Mouse (Mus musculus): ENCODE measurements around the gene Efna2. TPM values are rescaled to one million over a fixed set of nuclear protein-coding genes. Genes with fewer than 3 reads are reported as not detected.

Efna2 gene
- polyA plus RNA-seq, 1 experiment from 2014 or later = 51.3 TPM

GRCm38 (mm10) chr10:80135641-80136040, 43.6 kb upstream of the Efna2 start:
- Histone ChIP-seq H3K9ac (ENCODE audit: low read length) (no peak overlapping the region), H3K36me3 (ENCODE audit: control insufficient read depth, insufficient read depth, low read length) (peaks cover 6% of the 10 kb centered on the region; the same call in 1 of the 2 replicates), H3K4me3 (ENCODE audit: low read depth, low read length) (no peak overlapping the region), H3K27me3 (ENCODE audit: control insufficient read depth, insufficient read depth, low read length) (peaks cover 28% of the 10 kb centered on the region), H3K9me3 (ENCODE audit: control insufficient read depth, low read length) (no peaks in the 10 kb centered on the region), H3K4me2 (ENCODE audit: low read depth, severe bottlenecking) (no peak overlapping the region), H3K4me1 (ENCODE audit: control insufficient read depth, insufficient read depth, low read length) (peaks cover 34% of the 10 kb centered on the region), H3K27ac (replicated peaks; ENCODE audit: low read depth, low read length) (no peak overlapping the region)
- WGBS = 90% methylated on average over 1 of the region's 1 CpGs
- DNase-seq (ENCODE audit: low spot score) (no peak), ATAC-seq (ENCODE audit: insufficient number of reproducible peaks, low FRiP score, low TSS enrichment, low read depth) (no peak)

- no peaks in the 10 kb centered on the region; the same call in 1 of the 2 replicates for H3K36me3 ChIP-seq (ENCODE audit: control insufficient read depth, insufficient read depth, low read length)
- ATAC-seq (ENCODE audit: insufficient number of reproducible peaks, low FRiP score, low TSS enrichment, low read depth) = no peak
- no peak overlapping the region for H3K9ac ChIP-seq (ENCODE audit: low read length)
- no peaks in the 10 kb centered on the region for H3K9me3 ChIP-seq (ENCODE audit: control insufficient read depth, low read length)
- no peak overlapping the region for H3K27ac ChIP-seq (replicated peaks; ENCODE audit: low read depth, low read length)
- no peak for DNase-seq (ENCODE audit: low spot score)
- peaks cover 29% of the 10 kb centered on the region for H3K4me1 ChIP-seq (ENCODE audit: control insufficient read depth, insufficient read depth, low read length)
- peak overlapping the region; percentile 97; the same call in 1 of the 2 replicates for H3K4me2 ChIP-seq (ENCODE audit: low read depth, severe bottlenecking)
- 15% methylated on average over 49 of the region's 49 CpGs for WGBS
- peak overlapping the region; percentile 20 for H3K4me3 ChIP-seq (ENCODE audit: low read depth, low read length)
- peaks cover 28% of the 10 kb centered on the region for H3K27me3 ChIP-seq (ENCODE audit: control insufficient read depth, insufficient read depth, low read length)
Measured at GRCm38 (mm10) chr10:80136179-80136951, 42.9 kb upstream of the Efna2 start.

- peak overlapping the region; percentile 97 for H3K4me2 ChIP-seq (ENCODE audit: low read depth, severe bottlenecking)
- 0 out of 2 replicates have a peak overlapping the region, but pooled peaks have one; percentile 43 for H3K9ac ChIP-seq (ENCODE audit: low read length)
- H3K36me3 ChIP-seq (ENCODE audit: control insufficient read depth, insufficient read depth, low read length) = no peaks in the 10 kb centered on the region
- DNase-seq (ENCODE audit: low spot score) = no peak
- H3K4me3 ChIP-seq (ENCODE audit: low read depth, low read length) = peak overlapping the region; percentile 20; the same call in 1 of the 2 replicates
- no peaks in the 10 kb centered on the region for H3K9me3 ChIP-seq (ENCODE audit: control insufficient read depth, low read length)
- H3K27ac ChIP-seq (replicated peaks; ENCODE audit: low read depth, low read length) = no peak overlapping the region
- 2% methylated on average over 24 of the region's 29 CpGs for WGBS
- H3K4me1 ChIP-seq (ENCODE audit: control insufficient read depth, insufficient read depth, low read length) = peaks cover 22% of the 10 kb centered on the region
- peaks cover 28% of the 10 kb centered on the region for H3K27me3 ChIP-seq (ENCODE audit: control insufficient read depth, insufficient read depth, low read length)
- no peak for ATAC-seq (ENCODE audit: insufficient number of reproducible peaks, low FRiP score, low TSS enrichment, low read depth)
Measured at GRCm38 (mm10) chr10:80136952-80137625, 42.2 kb upstream of the Efna2 start.

- peaks cover 23% of the 10 kb centered on the region for H3K4me1 ChIP-seq (ENCODE audit: control insufficient read depth, insufficient read depth, low read length)
- DNase-seq (ENCODE audit: low spot score) (no peak), ATAC-seq (ENCODE audit: insufficient number of reproducible peaks, low FRiP score, low TSS enrichment, low read depth) (no peak)
- no peak overlapping the region; the same call in 1 of the 2 replicates for H3K9ac ChIP-seq (ENCODE audit: low read length)
- WGBS = 3% methylated on average over 28 of the region's 33 CpGs
- peak overlapping the region; percentile 97 for H3K4me2 ChIP-seq (ENCODE audit: low read depth, severe bottlenecking)
- no peaks in the 10 kb centered on the region for H3K9me3 ChIP-seq (ENCODE audit: control insufficient read depth, low read length)
- no peak overlapping the region for H3K27ac ChIP-seq (replicated peaks; ENCODE audit: low read depth, low read length)
- peaks cover 28% of the 10 kb centered on the region for H3K27me3 ChIP-seq (ENCODE audit: control insufficient read depth, insufficient read depth, low read length)
- H3K4me3 ChIP-seq (ENCODE audit: low read depth, low read length) = peak overlapping the region; percentile 67
- no peaks in the 10 kb centered on the region for H3K36me3 ChIP-seq (ENCODE audit: control insufficient read depth, insufficient read depth, low read length)
Measured at GRCm38 (mm10) chr10:80137626-80138552, 41.4 kb upstream of the Efna2 start.

GRCm38 (mm10) chr10:80138553-80139438, 40.5 kb upstream of the Efna2 start, which contains the start of gene Atp5d:
Gene Atp5d (plus strand): TSS chr10:80138632.
- Histone ChIP-seq H3K27ac (replicated peaks; ENCODE audit: low read depth, low read length) (no peak within 1 kb of the TSS), H3K9ac (ENCODE audit: low read length) (peak within 1 kb of the TSS; percentile 80), H3K4me3 (ENCODE audit: low read depth, low read length) (peak within 1 kb of the TSS; percentile 67), H3K27me3 (ENCODE audit: control insufficient read depth, insufficient read depth, low read length) (peaks cover 28% of the 10 kb centered on the region), H3K36me3 (ENCODE audit: control insufficient read depth, insufficient read depth, low read length) (no peaks in the 10 kb centered on the region), H3K4me2 (ENCODE audit: low read depth, severe bottlenecking) (peak within 1 kb of the TSS; percentile 97), H3K4me1 (ENCODE audit: control insufficient read depth, insufficient read depth, low read length) (peaks cover 24% of the 10 kb centered on the region), H3K9me3 (ENCODE audit: control insufficient read depth, low read length) (no peaks in the 10 kb centered on the region)
- peak; percentile 71 for DNase-seq (ENCODE audit: low spot score)
- under 1% methylated on average over 70 of the region's 94 CpGs for WGBS
- no peak for ATAC-seq (ENCODE audit: insufficient number of reproducible peaks, low FRiP score, low TSS enrichment, low read depth)

- peak overlapping the region; percentile 67 for H3K4me3 ChIP-seq (ENCODE audit: low read depth, low read length)
- no peak overlapping the region for H3K27ac ChIP-seq (replicated peaks; ENCODE audit: low read depth, low read length)
- DNase-seq (ENCODE audit: low spot score) = no peak
- no peaks in the 10 kb centered on the region for H3K9me3 ChIP-seq (ENCODE audit: control insufficient read depth, low read length)
- ATAC-seq (ENCODE audit: insufficient number of reproducible peaks, low FRiP score, low TSS enrichment, low read depth) = no peak
- peak overlapping the region; percentile 97 for H3K4me2 ChIP-seq (ENCODE audit: low read depth, severe bottlenecking)
- peaks cover 28% of the 10 kb centered on the region for H3K27me3 ChIP-seq (ENCODE audit: control insufficient read depth, insufficient read depth, low read length)
- H3K4me1 ChIP-seq (ENCODE audit: control insufficient read depth, insufficient read depth, low read length) = peaks cover 24% of the 10 kb centered on the region
- peak overlapping the region; percentile 80 for H3K9ac ChIP-seq (ENCODE audit: low read length)
- H3K36me3 ChIP-seq (ENCODE audit: control insufficient read depth, insufficient read depth, low read length) = peaks cover 3% of the 10 kb centered on the region; the same call in 1 of the 2 replicates
- 0% methylated on average over 8 of the region's 10 CpGs for WGBS
Measured at GRCm38 (mm10) chr10:80139439-80139775, 39.9 kb upstream of the Efna2 start.

- Histone ChIP-seq H3K27ac (replicated peaks; ENCODE audit: low read depth, low read length) (no peak overlapping the region), H3K4me1 (ENCODE audit: control insufficient read depth, insufficient read depth, low read length) (peaks cover 24% of the 10 kb centered on the region), H3K27me3 (ENCODE audit: control insufficient read depth, insufficient read depth, low read length) (peaks cover 28% of the 10 kb centered on the region), H3K4me3 (ENCODE audit: low read depth, low read length) (no peak overlapping the region), H3K36me3 (ENCODE audit: control insufficient read depth, insufficient read depth, low read length) (peaks cover 7% of the 10 kb centered on the region; the same call in 1 of the 2 replicates), H3K9ac (ENCODE audit: low read length) (no peak overlapping the region), H3K9me3 (ENCODE audit: control insufficient read depth, low read length) (no peaks in the 10 kb centered on the region), H3K4me2 (ENCODE audit: low read depth, severe bottlenecking) (no peak overlapping the region)
- WGBS = 78% methylated on average over 11 of the region's 11 CpGs
- ATAC-seq (ENCODE audit: insufficient number of reproducible peaks, low FRiP score, low TSS enrichment, low read depth) (no peak), DNase-seq (ENCODE audit: low spot score) (no peak)
Measured at GRCm38 (mm10) chr10:80139975-80140665, 39.2 kb upstream of the Efna2 start.

All from limb, embryonic 11.5 days (tissue).